Mouse (Mus musculus) liver, embryonic 14.5 days (tissue): ENCODE results near the gene Tef. TPM values are rescaled to one million over a fixed set of nuclear protein-coding genes. Genes with fewer than 3 reads are reported as not detected.
A peak's percentile ranks its signal among the peaks of the same experiment; 100 is the strongest.

Source experiments
- ATAC-seq: fragments of 200-750 bp; cut with Nextera tagmentation; 2 replicates; pipeline ENCODE4 v1.8.0; 2017; ENCODE audit warnings: moderate number of reproducible peaks, mild to moderate bottlenecking, moderate library complexity; ENCODE audit not compliant: insufficient read depth
- DNase-seq, 3 experiments: peaks; one replicate each; pipeline ENCODE4 v3.0.0-alpha.2; 2012 to 2013; ENCODE audit warnings: low read depth in 3 of 3, low spot score in 3 of 3
- H3K27ac ChIP-seq: fragments of 300-500 bp; sonication (generic); 2 replicates; pipeline ENCODE4 v1.5.1; 2014; ENCODE audit warnings: moderate library complexity, mild to moderate bottlenecking, control low read depth, inconsistent platforms
- H3K27me3 ChIP-seq: fragments of 300-500 bp; sonication (generic); 2 replicates; pipeline ENCODE4 v1.6.1; 2014; ENCODE audit warnings: mild to moderate bottlenecking, low read length, moderate library complexity; ENCODE audit not compliant: control insufficient read depth, insufficient read depth
- H3K36me3 ChIP-seq: fragments of 300-500 bp; sonication (generic); replicated peaks from 2 replicates; pipeline ENCODE4 v1.6.1; 2014; ENCODE audit warnings: low read depth; ENCODE audit not compliant: control insufficient read depth, insufficient read depth
- H3K4me1 ChIP-seq, 2 experiments: fragments of 200-500 bp in 1 of 2; fragments of 300-500 bp in 1 of 2; sonication (generic) in 1 of 2; replicated peaks; 2 replicates each; pipeline ENCODE4 v1.6.1; 2012 to 2014; ENCODE audit warnings: antibody characterized with exemption in 1 of 2, inconsistent platforms in 1 of 2, low read length in 1 of 2; ENCODE audit not compliant: control insufficient read depth in 2 of 2, insufficient read depth in 2 of 2
- H3K4me2 ChIP-seq: fragments of 300-500 bp; sonication (generic); 2 replicates; pipeline ENCODE4 v1.6.1; 2014; ENCODE audit warnings: low read depth, mild to moderate bottlenecking, control low read depth, moderate library complexity
- H3K4me3 ChIP-seq, 2 experiments: fragments of 200-500 bp in 1 of 2; fragments of 300-500 bp in 1 of 2; sonication (generic) in 1 of 2; 2 replicates each; pipeline ENCODE4 v1.5.1; 2012 to 2014; ENCODE audit warnings: low read depth in 2 of 2, low read length in 2 of 2, mild to moderate bottlenecking in 2 of 2, control low read depth in 1 of 2, inconsistent platforms in 1 of 2, moderate library complexity in 1 of 2; ENCODE audit not compliant: insufficient read depth in 1 of 2
- H3K9ac ChIP-seq: fragments of 300-500 bp; sonication (generic); replicated peaks from 2 replicates; pipeline ENCODE4 v1.6.1; 2014; ENCODE audit warnings: mild to moderate bottlenecking, control low read depth, moderate library complexity
- H3K9me3 ChIP-seq: fragments of 300-500 bp; sonication (generic); 2 replicates; pipeline ENCODE4 v1.6.1; 2016; ENCODE audit warnings: low read length, mixed read lengths; ENCODE audit not compliant: control insufficient read depth
- CTCF ChIP-seq: IDR thresholded peaks from 2 replicates; pipeline ENCODE4 v1.5.1; 2016; ENCODE audit warnings: antibody characterized with exemption, low read depth, control low read depth
- EP300 ChIP-seq: IDR thresholded peaks from 2 replicates; pipeline ENCODE4 v1.6.1; 2016; ENCODE audit warnings: antibody characterized with exemption, low read depth
- WGBS: fragments of 180-500 bp; shearing (Covaris S2); extraction: QIAGEN DNeasy Blood & Tissue Kit; methylation state at CpG from one replicate; pipeline ENCODE4 v1.1.7; 2014; ENCODE audit not compliant: insufficient replicate concordance; 5-methylcytosine and 5-hydroxymethylcytosine counted together
- polyA plus RNA-seq, 2 experiments: library from polyadenylated mRNA; depleted of rRNA in 1 of 2; stranded (reverse) in 1 of 2; unstranded in 1 of 2; fragments of >200 nt; fragmentation: Nextera tagmentation in 1 of 2; extraction: Ambion mirVana in 1 of 2; gene quantifications; 2 replicates each; pipeline versions ENCODE4 v1.2.1 to v1.2.3; 2012 to 2014

The Tef gene
- polyA plus RNA-seq, 2 experiments = 2.7 to 5.1 TPM

- peak within 1 kb of the TSS; percentile 87 to 89 for H3K4me3 ChIP-seq
- peaks cover 5% of the 10 kb centered on the region; the same call in 1 of the 2 replicates for H3K36me3 ChIP-seq
- under 1% methylated on average over 44 of the region's 44 CpGs for WGBS
- peaks cover 12 to 13% of the 10 kb centered on the region in 2 experiments for H3K4me1 ChIP-seq
- DNase-seq (peak; percentile 52 to 63 (median 59)), ATAC-seq (peak; percentile 11; the same call in 1 of the 2 replicates)
- H3K27ac ChIP-seq = peak within 1 kb of the TSS; percentile 92
- H3K9me3 ChIP-seq = no peaks in the 10 kb centered on the region
- H3K4me2 ChIP-seq = peak within 1 kb of the TSS; percentile 71
- H3K9ac ChIP-seq = peak within 1 kb of the TSS; percentile 86
- no peaks in the 10 kb centered on the region for H3K27me3 ChIP-seq
- TF ChIP-seq EP300 = no peak; the same call in 1 of the 2 replicates
- peak; percentile 28; the same call in 1 of the 2 replicates for TF ChIP-seq CTCF
Measured at GRCm38 (mm10) chr15:81858517-81859329, 56.5 kb downstream of the Tef start, which contains the start of gene Tob2. Gene Tob2, minus strand, starts transcription at chr15:81858796.

GRCm38 (mm10) chr15:81859330-81860255 is 57.4 kb downstream of the Tef start:
- peak; percentile 85 to 88 (median 86) for DNase-seq
- H3K9me3 ChIP-seq = no peaks in the 10 kb centered on the region
- peak overlapping the region; percentile 71 for H3K4me2 ChIP-seq
- H3K36me3 ChIP-seq = peaks cover 3% of the 10 kb centered on the region
- peak overlapping the region; percentile 86 for H3K9ac ChIP-seq
- under 1% methylated on average over 39 of the region's 39 CpGs for WGBS
- H3K4me3 ChIP-seq = peak overlapping the region; percentile 87 to 89
- H3K27me3 ChIP-seq = no peaks in the 10 kb centered on the region
- TF ChIP-seq CTCF (no peak), EP300 (no peak)
- peaks cover 12 to 13% of the 10 kb centered on the region in 2 experiments for H3K4me1 ChIP-seq
- ATAC-seq = peak; percentile 64
- peak overlapping the region; percentile 92 for H3K27ac ChIP-seq

- H3K4me2 ChIP-seq = peak overlapping the region; percentile 71
- no peaks in the 10 kb centered on the region for H3K9me3 ChIP-seq
- DNase-seq (no peak), ATAC-seq (no peak)
- peaks cover 12% of the 10 kb centered on the region for H3K36me3 ChIP-seq
- peak overlapping the region; percentile 57 for H3K27ac ChIP-seq
- H3K4me3 ChIP-seq = peak overlapping the region in 1 of 2 experiments; percentile 89; a peak in 2 of 4 replicates
- 0 out of 2 replicates have a peak overlapping the region, but pooled peaks have one; percentile 28 for H3K9ac ChIP-seq
- 31% methylated on average over 8 of the region's 8 CpGs for WGBS
- H3K27me3 ChIP-seq = no peaks in the 10 kb centered on the region
- TF ChIP-seq CTCF (no peak), EP300 (no peak)
- H3K4me1 ChIP-seq = peaks cover 10 to 12% of the 10 kb centered on the region in 2 experiments
Measured at GRCm38 (mm10) chr15:81860471-81861135, 58.4 kb downstream of the Tef start.

- no peak for DNase-seq
- Histone ChIP-seq H3K9me3 (no peaks in the 10 kb centered on the region), H3K9ac (no peak overlapping the region), H3K27ac (no peak overlapping the region), H3K4me3 (no peak overlapping the region), H3K36me3 (peaks cover 48% of the 10 kb centered on the region), H3K27me3 (no peaks in the 10 kb centered on the region), H3K4me2 (no peak overlapping the region), H3K4me1 (peaks cover 5 to 7% of the 10 kb centered on the region in 2 experiments)
- no peak for ATAC-seq
- no peak for TF ChIP-seq EP300
- TF ChIP-seq CTCF = no peak
- 81% methylated on average over 7 of the region's 7 CpGs for WGBS
Measured at GRCm38 (mm10) chr15:81864238-81864637, 62.0 kb downstream of the Tef start.
